Mouse (Mus musculus) megakaryocyte, embryonic 14.5 days (primary cell): ENCODE data around the gene Fam78a.

Experiments used
- FLI1 ChIP-seq: IDR thresholded peaks from 2 replicates; pipeline ENCODE4 v1.6.1; 2012; ENCODE audit warnings: low read length, inconsistent platforms, mixed read lengths
- GATA1 ChIP-seq: IDR thresholded peaks from 3 replicates; pipeline ENCODE4 v1.6.1; 2012; ENCODE audit warnings: mixed read lengths, low read length, inconsistent platforms, borderline replicate concordance

- TF ChIP-seq GATA1 (no peak), FLI1 (no peak)
These were observed 25.9 kb downstream of the Fam78a start for GRCm38 (mm10) chr2:32058716-32059115.
